Mouse (Mus musculus): ENCODE measurements around the gene Lyst. TPM values are rescaled to one million over a fixed set of nuclear protein-coding genes. Genes with fewer than 3 reads are reported as not detected.
A peak's percentile ranks its signal among the peaks of the same experiment; 100 is the strongest.

Gene Lyst
- polyA plus RNA-seq, 1 experiment from 2014 or later, result 1.1 TPM

GRCm38 (mm10) chr13:13777696-13778095 is 187.5 kb downstream of the Lyst start:
- H3K27ac ChIP-seq (ENCODE audit: low read depth, low read length), result no peak overlapping the region
- peaks cover 2% of the 10 kb centered on the region for H3K27me3 ChIP-seq (replicated peaks; ENCODE audit: control insufficient read depth, insufficient read depth, low read length)
- no peak for ATAC-seq
- no peaks in the 10 kb centered on the region for H3K4me1 ChIP-seq (replicated peaks; ENCODE audit: control insufficient read depth, insufficient read depth, low read length)
- 95% methylated on average over 8 of the region's 8 CpGs for WGBS
- 0 out of 2 replicates have a peak, but pooled peaks cover 4% of the 10 kb centered on the region for H3K36me3 ChIP-seq (ENCODE audit: control insufficient read depth, insufficient read depth)
- H3K9ac ChIP-seq (ENCODE audit: low read depth, low read length), result no peak overlapping the region
- no peak overlapping the region for H3K4me3 ChIP-seq (ENCODE audit: low read depth, low read length)
- no peak for TF ChIP-seq CTCF (IDR thresholded peaks at IDR 0.05; ENCODE audit: low read depth)
- no peak overlapping the region for H3K4me2 ChIP-seq (replicated peaks; ENCODE audit: low read depth)
- no peaks in the 10 kb centered on the region for H3K9me3 ChIP-seq (ENCODE audit: control insufficient read depth)

GRCm38 (mm10) chr13:13778837-13779458 is 188.8 kb downstream of the Lyst start:
- no peak overlapping the region for H3K4me3 ChIP-seq (ENCODE audit: low read depth, low read length)
- no peaks in the 10 kb centered on the region for H3K4me1 ChIP-seq (replicated peaks; ENCODE audit: control insufficient read depth, insufficient read depth, low read length)
- 82% methylated on average over 1 of the region's 1 CpGs for WGBS
- 0 out of 2 replicates have a peak, but pooled peaks cover 4% of the 10 kb centered on the region for H3K36me3 ChIP-seq (ENCODE audit: control insufficient read depth, insufficient read depth)
- no peak overlapping the region for H3K4me2 ChIP-seq (replicated peaks; ENCODE audit: low read depth)
- no peak overlapping the region for H3K9ac ChIP-seq (ENCODE audit: low read depth, low read length)
- no peak for TF ChIP-seq CTCF (IDR thresholded peaks at IDR 0.05; ENCODE audit: low read depth)
- H3K27me3 ChIP-seq (replicated peaks; ENCODE audit: control insufficient read depth, insufficient read depth, low read length), result peaks cover 13% of the 10 kb centered on the region
- ATAC-seq, result no peak
- H3K27ac ChIP-seq (ENCODE audit: low read depth, low read length), result no peak overlapping the region
- no peaks in the 10 kb centered on the region for H3K9me3 ChIP-seq (ENCODE audit: control insufficient read depth)

GRCm38 (mm10) chr13:13780271-13780670 is 190.1 kb downstream of the Lyst start:
- Histone ChIP-seq H3K9me3 (ENCODE audit: control insufficient read depth) (no peaks in the 10 kb centered on the region), H3K4me3 (ENCODE audit: low read depth, low read length) (no peak overlapping the region), H3K27me3 (replicated peaks; ENCODE audit: control insufficient read depth, insufficient read depth, low read length) (peaks cover 26% of the 10 kb centered on the region), H3K4me1 (replicated peaks; ENCODE audit: control insufficient read depth, insufficient read depth, low read length) (no peaks in the 10 kb centered on the region), H3K9ac (ENCODE audit: low read depth, low read length) (no peak overlapping the region), H3K36me3 (ENCODE audit: control insufficient read depth, insufficient read depth) (0 out of 2 replicates have a peak, but pooled peaks cover 4% of the 10 kb centered on the region), H3K4me2 (replicated peaks; ENCODE audit: low read depth) (no peak overlapping the region), H3K27ac (ENCODE audit: low read depth, low read length) (no peak overlapping the region)
- no peak for ATAC-seq
- TF ChIP-seq CTCF (IDR thresholded peaks at IDR 0.05; ENCODE audit: low read depth), result no peak
- WGBS, result 57% methylated on average over 3 of the region's 3 CpGs

DNA sequence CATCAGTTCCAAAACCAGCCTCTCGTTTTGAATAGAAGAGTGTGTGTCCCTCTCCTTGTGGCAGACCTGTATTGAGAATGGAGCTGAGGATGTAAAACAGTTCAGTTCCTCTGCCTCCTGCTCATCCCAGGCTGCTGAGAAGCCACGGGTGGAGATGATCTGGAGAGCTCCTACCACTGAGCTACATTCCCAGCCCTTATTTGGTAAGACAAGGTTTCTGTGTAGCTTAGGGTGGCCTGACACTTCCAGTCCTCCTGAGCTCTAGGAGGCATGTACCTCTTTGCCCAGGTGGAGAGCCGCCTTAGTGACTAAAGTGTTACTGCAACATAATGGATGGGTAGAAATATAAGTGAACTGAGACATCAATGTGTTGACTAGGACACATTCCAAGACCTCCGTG is 190.8 kb downstream of the Lyst start:
- Histone ChIP-seq H3K4me1 (replicated peaks; ENCODE audit: control insufficient read depth, insufficient read depth, low read length) (no peaks in the 10 kb centered on the region), H3K9me3 (ENCODE audit: control insufficient read depth) (no peaks in the 10 kb centered on the region), H3K27me3 (replicated peaks; ENCODE audit: control insufficient read depth, insufficient read depth, low read length) (peaks cover 34% of the 10 kb centered on the region), H3K4me2 (replicated peaks; ENCODE audit: low read depth) (no peak overlapping the region), H3K9ac (ENCODE audit: low read depth, low read length) (no peak overlapping the region), H3K27ac (ENCODE audit: low read depth, low read length) (no peak overlapping the region), H3K36me3 (ENCODE audit: control insufficient read depth, insufficient read depth) (0 out of 2 replicates have a peak, but pooled peaks cover 4% of the 10 kb centered on the region), H3K4me3 (ENCODE audit: low read depth, low read length) (no peak overlapping the region)
- no peak for TF ChIP-seq CTCF (IDR thresholded peaks at IDR 0.05; ENCODE audit: low read depth)
- ATAC-seq, result no peak
- 61% methylated on average over 4 of the region's 4 CpGs for WGBS

DNA sequence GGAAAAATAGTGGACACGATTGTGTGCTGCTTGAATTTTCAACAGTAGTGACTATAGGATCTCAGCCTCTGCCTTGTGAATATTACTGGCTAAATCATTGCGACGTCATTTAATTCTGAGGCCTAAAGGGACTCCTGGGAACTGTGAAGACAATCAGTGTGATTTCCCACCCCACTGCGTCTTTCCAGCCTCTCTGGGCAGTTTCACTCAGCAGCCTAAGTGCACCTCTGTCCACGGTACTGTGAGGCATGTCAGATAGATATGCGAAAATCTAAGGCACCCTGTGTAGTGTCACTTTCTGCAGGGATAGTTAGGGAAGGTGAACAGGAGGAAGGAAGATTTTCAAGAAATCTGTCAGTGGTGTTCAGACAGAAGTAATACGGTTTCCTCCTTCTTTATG is 193.1 kb downstream of the Lyst start:
- no peak for TF ChIP-seq CTCF (IDR thresholded peaks at IDR 0.05; ENCODE audit: low read depth)
- Histone ChIP-seq H3K36me3 (ENCODE audit: control insufficient read depth, insufficient read depth) (no peaks in the 10 kb centered on the region), H3K27me3 (replicated peaks; ENCODE audit: control insufficient read depth, insufficient read depth, low read length) (peaks cover 37% of the 10 kb centered on the region), H3K27ac (ENCODE audit: low read depth, low read length) (no peak overlapping the region), H3K4me3 (ENCODE audit: low read depth, low read length) (no peak overlapping the region), H3K9ac (ENCODE audit: low read depth, low read length) (no peak overlapping the region), H3K4me1 (replicated peaks; ENCODE audit: control insufficient read depth, insufficient read depth, low read length) (no peaks in the 10 kb centered on the region), H3K4me2 (replicated peaks; ENCODE audit: low read depth) (0 out of 2 replicates have a peak overlapping the region, but pooled peaks have one; percentile 92), H3K9me3 (ENCODE audit: control insufficient read depth) (no peaks in the 10 kb centered on the region)
- 39% methylated on average over 7 of the region's 7 CpGs for WGBS
- ATAC-seq, result no peak

GRCm38 (mm10) chr13:13783894-13784419 is 193.8 kb downstream of the Lyst start, which contains the start of gene Gng4:
TSS of gene Gng4 (plus strand) at chr13:13784059.
- Histone ChIP-seq H3K4me3 (ENCODE audit: low read depth, low read length) (peak within 1 kb of the TSS; percentile 53), H3K4me2 (replicated peaks; ENCODE audit: low read depth) (peak within 1 kb of the TSS; percentile 92), H3K9me3 (ENCODE audit: control insufficient read depth) (no peaks in the 10 kb centered on the region), H3K27ac (ENCODE audit: low read depth, low read length) (no peak within 1 kb of the TSS), H3K9ac (ENCODE audit: low read depth, low read length) (no peak within 1 kb of the TSS), H3K4me1 (replicated peaks; ENCODE audit: control insufficient read depth, insufficient read depth, low read length) (no peaks in the 10 kb centered on the region), H3K27me3 (replicated peaks; ENCODE audit: control insufficient read depth, insufficient read depth, low read length) (peaks cover 37% of the 10 kb centered on the region), H3K36me3 (ENCODE audit: control insufficient read depth, insufficient read depth) (no peaks in the 10 kb centered on the region)
- ATAC-seq, result peak; percentile 39
- no peak for TF ChIP-seq CTCF (IDR thresholded peaks at IDR 0.05; ENCODE audit: low read depth)
- 1% methylated on average over 41 of the region's 43 CpGs for WGBS
